Mouse (Mus musculus) skeletal muscle tissue, postnatal 0 days (tissue): Measurements from ENCODE around the gene Tmem251. TPM values are rescaled to one million over a fixed set of nuclear protein-coding genes. Genes with fewer than 3 reads are reported as not detected.

Experiments
- polyA plus RNA-seq: library from polyadenylated mRNA; unstranded; fragments of >200 nt; fragmentation: Nextera tagmentation; extraction: Ambion mirVana; gene quantifications from 2 replicates; pipeline ENCODE4 v1.2.1, GENCODE M21; 2015

Gene Tmem251
- 6.3 and 6.5 TPM in 2 replicates for polyA plus RNA-seq

DNA sequence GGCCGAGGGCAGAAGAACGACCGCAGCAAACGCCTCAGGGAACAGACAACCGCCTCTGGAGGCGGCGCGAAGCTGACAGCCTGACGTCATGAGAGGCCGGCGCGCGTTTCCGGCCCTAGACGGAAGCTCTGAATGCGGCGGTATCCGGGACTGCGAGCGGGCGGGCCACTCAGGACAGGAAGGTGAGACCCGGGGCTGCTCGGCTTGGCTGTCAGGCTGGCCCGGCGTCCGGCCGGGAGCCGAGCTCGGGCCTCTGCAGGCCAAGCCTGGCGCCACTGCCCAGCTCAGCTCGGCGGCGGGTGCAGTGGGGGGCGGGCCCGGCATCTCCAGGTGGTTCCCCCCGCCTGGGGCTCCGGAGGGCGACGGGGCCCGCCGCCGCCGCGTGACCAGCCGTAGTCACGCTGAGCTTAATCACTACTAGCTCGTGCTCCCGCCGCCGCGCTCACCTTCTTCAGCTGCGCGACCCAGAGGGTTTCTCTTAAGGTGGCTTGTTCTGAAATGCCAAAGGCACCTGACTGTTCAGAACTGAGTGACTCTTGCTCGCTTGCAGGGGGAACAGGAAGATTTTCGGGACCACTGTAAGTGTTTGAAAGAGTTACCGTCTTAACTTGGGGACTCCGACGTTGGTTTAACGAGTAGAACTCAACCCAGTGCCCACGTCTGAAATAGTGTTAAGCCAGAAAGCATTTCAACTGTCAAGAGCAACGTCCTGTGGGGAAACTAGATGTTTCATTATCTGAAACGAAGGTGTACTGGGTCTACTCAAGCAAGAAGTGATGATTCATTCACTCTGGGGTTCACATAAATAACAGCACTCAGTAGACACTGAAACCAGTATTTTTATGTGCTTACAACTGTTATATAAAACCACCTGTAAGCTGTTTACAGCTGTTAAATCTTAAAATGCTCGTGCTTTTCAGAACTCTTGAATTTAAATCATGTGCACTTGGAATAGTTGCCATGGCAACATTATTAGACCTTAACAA lies at the start of gene Tmem251, which contains the start of gene Moap1:
Gene Tmem251 (plus strand): TSS at position 174 of the 986 bp plus-strand sequence.
Gene Moap1 (minus strand): TSS at position 73 of the 986 bp plus-strand sequence.

GRCm38 (mm10) chr12:102704457-102705198 lies 38.9 kb upstream of the Tmem251 start, which contains the start of gene Itpk1:
Gene Itpk1, minus strand, starts transcription at chr12:102704930.

DNA sequence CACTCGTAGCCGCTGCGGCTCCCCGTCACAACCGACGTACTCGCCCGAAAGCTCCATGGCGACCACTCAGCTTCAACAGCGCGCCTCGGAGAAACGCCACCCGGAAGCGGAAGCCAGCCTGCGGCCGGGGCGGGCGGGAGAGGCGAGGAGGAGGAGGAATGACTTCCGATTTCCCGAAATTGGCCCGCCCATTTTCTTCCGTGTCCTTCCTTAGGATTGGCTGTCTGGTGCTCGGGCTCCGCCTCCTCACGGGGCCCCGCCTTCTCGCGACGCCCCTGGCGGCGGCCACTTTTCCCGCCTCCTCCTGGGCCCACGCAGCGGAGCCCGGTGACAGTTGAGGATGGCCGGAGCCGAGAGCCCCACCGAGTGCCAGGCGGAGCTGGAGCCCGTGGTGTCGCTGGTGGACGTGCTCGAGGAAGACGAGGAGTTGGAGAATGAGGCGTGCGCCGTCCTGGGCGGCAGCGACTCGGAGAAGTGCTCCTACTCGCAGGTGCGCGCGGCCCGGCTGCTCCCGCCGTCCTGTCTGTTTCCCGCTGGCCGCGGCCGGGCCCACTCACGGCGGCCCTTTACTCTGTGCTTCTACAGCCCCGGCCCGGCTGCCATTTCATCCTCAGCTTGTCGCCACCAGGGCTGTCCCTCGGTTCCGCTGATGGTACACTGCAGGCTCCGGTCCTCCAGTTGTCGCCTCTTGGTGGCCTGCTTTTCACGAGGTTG lies 14.3 kb downstream of the Tmem251 start, which contains the start of the genes Gm28051, Gon7 and Ubr7:
Gene Gm28051 (minus strand): TSS at position 77 of the 714 bp plus-strand sequence.
Gene Gon7 (minus strand): TSS at position 115 of the 714 bp plus-strand sequence.
Gene Ubr7 (plus strand): TSS at position 279 of the 714 bp plus-strand sequence.

DNA sequence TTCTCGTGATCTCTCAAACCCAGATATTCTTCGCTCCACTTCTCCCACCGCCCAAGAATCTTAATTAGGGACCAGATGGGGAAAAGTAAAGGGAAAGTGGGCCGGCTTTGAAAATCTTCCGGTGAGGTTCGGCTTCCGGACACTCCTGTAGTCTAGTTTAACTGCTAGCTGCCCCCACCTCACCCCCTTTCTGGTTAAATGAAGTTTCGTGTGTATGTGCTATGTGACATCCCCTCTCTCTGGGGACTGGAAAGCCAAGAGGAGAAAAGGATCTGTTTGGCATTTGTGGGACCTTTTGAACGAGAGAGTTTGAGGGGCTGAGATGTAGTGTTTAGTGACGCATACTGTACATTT lies 14.8 kb downstream of the Tmem251 start, which contains the start of gene Gm20604:
Gene Gm20604 (minus strand): TSS at position 270 of the 354 bp plus-strand sequence.

Other genes with a start within 250 kb of the Tmem251 start
- 0.10 and 0.55 TPM in 2 replicates for gene Chga, start 188.8 kb upstream of the Tmem251 start, polyA plus RNA-seq
- 3.5 and 4.9 TPM in 2 replicates for gene Itpk1, start 38.8 kb upstream of the Tmem251 start, polyA plus RNA-seq
- 9.2 and 10.7 TPM in 2 replicates for gene Moap1, start 101 bp upstream of the Tmem251 start, polyA plus RNA-seq
- gene Gm28051, start 14.0 kb downstream of the Tmem251 start, polyA plus RNA-seq: not detected in 2 replicates
- gene Gon7, start 14.0 kb downstream of the Tmem251 start, polyA plus RNA-seq: 9.8 and 10.5 TPM in 2 replicates
- gene Ubr7, start 14.2 kb downstream of the Tmem251 start, polyA plus RNA-seq: 20.4 and 20.6 TPM in 2 replicates
- gene Gm20604, start 14.9 kb downstream of the Tmem251 start, polyA plus RNA-seq: 10.4 and 10.9 TPM in 2 replicates
- 6.6 and 6.7 TPM in 2 replicates for gene Btbd7, start 134.7 kb downstream of the Tmem251 start, polyA plus RNA-seq
- not detected in 2 replicates for gene Cox8c, start 155.6 kb downstream of the Tmem251 start, polyA plus RNA-seq
- 0.01 TPM in 1 of 2 replicates, not detected in the other for gene Unc79, start 205.1 kb downstream of the Tmem251 start, polyA plus RNA-seq